Mouse (Mus musculus): ENCODE data around the gene Iqcm. TPM values are rescaled to one million over a fixed set of nuclear protein-coding genes. Genes with fewer than 3 reads are reported as not detected.

The Iqcm gene
- total RNA-seq, 2 experiments from 2014 or later, result not detected

Other genes with a start within 250 kb of the Iqcm start
- gene Rasd2, start 234.8 kb upstream of the Iqcm start, total RNA-seq (2021), result 1 to 10 TPM; 1.6 to 1.7 TPM
- under 1 TPM in 1 of 2 experiments, not detected in 1; 0.21 TPM for gene Gm10358, start 42.1 kb upstream of the Iqcm start, total RNA-seq (2021)